Mouse (Mus musculus) hindbrain, embryonic 15.5 days (tissue): ENCODE measurements around the gene Sema6d. TPM values are rescaled to one million over a fixed set of nuclear protein-coding genes. Genes with fewer than 3 reads are reported as not detected.

Source experiments
- ATAC-seq: fragments of 200-750 bp; cut with Nextera tagmentation; 2 replicates; pipeline ENCODE4 v1.8.0; 2017; ENCODE audit warnings: low read depth, moderate number of reproducible peaks, moderate TSS enrichment; ENCODE audit not compliant: low FRiP score
- H3K27ac ChIP-seq: fragments of 300-500 bp; sonication (generic); replicated peaks from 2 replicates; pipeline ENCODE4 v1.5.1; 2015; ENCODE audit warnings: mild to moderate bottlenecking, inconsistent platforms
- H3K27me3 ChIP-seq: fragments of 300-500 bp; sonication (generic); 2 replicates; pipeline ENCODE4 v1.6.1; 2015; ENCODE audit warnings: control low read depth, inconsistent platforms
- H3K36me3 ChIP-seq: fragments of 300-500 bp; sonication (generic); 2 replicates; pipeline ENCODE4 v1.6.1; 2015; ENCODE audit warnings: control low read depth, inconsistent platforms
- H3K4me1 ChIP-seq: fragments of 300-500 bp; sonication (generic); replicated peaks from 2 replicates; pipeline ENCODE4 v1.6.1; 2015; ENCODE audit warnings: control low read depth, inconsistent platforms
- H3K4me2 ChIP-seq: fragments of 300-500 bp; sonication (generic); 2 replicates; pipeline ENCODE4 v1.6.1; 2015; ENCODE audit warnings: moderate library complexity, mild to moderate bottlenecking, inconsistent platforms
- H3K4me3 ChIP-seq: fragments of 300-500 bp; sonication (generic); 2 replicates; pipeline ENCODE4 v1.5.1; 2015; ENCODE audit warnings: mild to moderate bottlenecking, inconsistent platforms
- H3K9ac ChIP-seq: fragments of 300-500 bp; sonication (generic); 2 replicates; pipeline ENCODE4 v1.6.1; 2015; ENCODE audit warnings: inconsistent platforms
- H3K9me3 ChIP-seq: fragments of 300-500 bp; sonication (generic); 2 replicates; pipeline ENCODE4 v1.6.1; 2016; ENCODE audit warnings: control low read depth, inconsistent platforms
- WGBS: fragments of 180-500 bp; shearing (Covaris S2); methylation state at CpG from one replicate; pipeline ENCODE4 v1.1.7; 2015; 5-methylcytosine and 5-hydroxymethylcytosine counted together
- polyA plus RNA-seq: library from polyadenylated mRNA; unstranded; fragments of >200 nt; fragmentation: Nextera tagmentation; extraction: Ambion mirVana; gene quantifications from 2 replicates; pipeline ENCODE4 v1.2.1, GENCODE M21; 2015

Gene Sema6d
- polyA plus RNA-seq, 1 experiment from 2014 or later = 45.3 TPM

GRCm38 (mm10) chr2:124616746-124617145, 527.0 kb downstream of the Sema6d start:
- H3K4me2 ChIP-seq = no peak overlapping the region

GRCm38 (mm10) chr2:124617440-124617839, 527.7 kb downstream of the Sema6d start:
- H3K27ac ChIP-seq = no peak overlapping the region
- H3K4me3 ChIP-seq = no peak overlapping the region
- H3K4me1 ChIP-seq = peaks cover 69% of the 10 kb centered on the region
- peak overlapping the region; percentile 18 for H3K4me2 ChIP-seq
- no peaks in the 10 kb centered on the region for H3K27me3 ChIP-seq
- no peaks in the 10 kb centered on the region for H3K36me3 ChIP-seq
- 59% methylated on average over 9 of the region's 9 CpGs for WGBS
- no peak for ATAC-seq
- H3K9ac ChIP-seq = no peak overlapping the region
- no peaks in the 10 kb centered on the region for H3K9me3 ChIP-seq

More at GRCm38 (mm10) chr2:124616746-124617145, 527.0 kb downstream of the Sema6d start:
- no peak overlapping the region for H3K4me3 ChIP-seq
- H3K27me3 ChIP-seq = no peaks in the 10 kb centered on the region
- ATAC-seq = no peak
- H3K4me1 ChIP-seq = peaks cover 76% of the 10 kb centered on the region
- no peak overlapping the region for H3K9ac ChIP-seq
- H3K27ac ChIP-seq = no peak overlapping the region
- no peaks in the 10 kb centered on the region for H3K36me3 ChIP-seq
- WGBS = 55% methylated on average over 4 of the region's 4 CpGs
- H3K9me3 ChIP-seq = no peaks in the 10 kb centered on the region

DNA sequence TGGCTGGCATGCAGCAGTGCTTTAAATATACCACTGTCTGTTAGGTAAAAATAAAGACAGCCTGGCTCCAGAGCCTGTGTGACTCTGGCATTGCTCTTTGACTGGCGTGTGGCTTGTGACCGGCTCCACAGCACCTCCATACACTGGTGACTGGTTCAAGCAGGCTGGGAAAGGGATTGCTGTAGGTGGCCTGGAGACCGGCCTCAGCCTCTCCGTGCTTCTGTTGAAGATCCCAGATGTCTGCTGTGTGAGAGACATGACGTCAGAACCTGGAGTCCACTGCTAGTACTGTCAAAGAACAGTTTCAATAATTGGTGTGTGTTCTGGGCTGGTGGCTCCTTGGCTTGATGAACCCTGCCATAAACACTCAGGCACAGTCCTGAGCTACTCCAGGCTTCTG, 528.3 kb downstream of the Sema6d start:
- Histone ChIP-seq H3K4me3 (no peak overlapping the region), H3K4me2 (no peak overlapping the region), H3K36me3 (no peaks in the 10 kb centered on the region), H3K9me3 (no peaks in the 10 kb centered on the region), H3K4me1 (peaks cover 62% of the 10 kb centered on the region), H3K9ac (no peak overlapping the region), H3K27ac (no peak overlapping the region), H3K27me3 (no peaks in the 10 kb centered on the region)
- 80% methylated on average over 5 of the region's 5 CpGs for whole genome bisulfite sequencing
- 0 out of 2 replicates have a peak, but pooled peaks have one; percentile 39 for ATAC-seq

- Histone ChIP-seq H3K27ac (no peak overlapping the region), H3K4me2 (no peak overlapping the region), H3K27me3 (no peaks in the 10 kb centered on the region), H3K4me1 (peaks cover 56% of the 10 kb centered on the region), H3K9ac (no peak overlapping the region), H3K36me3 (no peaks in the 10 kb centered on the region), H3K9me3 (no peaks in the 10 kb centered on the region), H3K4me3 (no peak overlapping the region)
- 81% methylated on average over 3 of the region's 3 CpGs for WGBS
- ATAC-seq = no peak
These were observed 528.9 kb downstream of the Sema6d start for GRCm38 (mm10) chr2:124618526-124619219.

DNA sequence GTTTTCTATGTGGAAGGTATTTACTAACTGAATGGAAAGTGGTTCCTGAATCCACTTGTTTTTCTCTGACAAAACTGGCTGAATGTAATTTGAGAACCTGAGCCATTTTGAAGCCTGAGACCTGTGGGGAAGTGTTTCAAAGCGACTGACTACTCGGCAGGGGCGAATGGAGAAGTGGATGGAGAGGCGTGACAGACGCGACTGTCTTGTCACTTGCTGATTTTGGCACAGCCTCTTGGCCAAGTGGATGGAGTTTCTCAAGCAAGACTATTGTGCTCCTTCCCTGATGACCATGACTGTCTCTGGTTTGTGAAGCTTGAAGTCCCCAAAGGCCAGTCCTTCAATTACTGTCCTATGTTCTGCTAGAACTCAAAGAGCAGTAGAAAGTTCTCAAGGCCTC, 530.7 kb downstream of the Sema6d start:
- 71% methylated on average over 6 of the region's 6 CpGs for WGBS
- Histone ChIP-seq H3K4me2 (no peak overlapping the region), H3K9ac (no peak overlapping the region), H3K4me1 (peaks cover 39% of the 10 kb centered on the region), H3K27ac (no peak overlapping the region), H3K9me3 (no peaks in the 10 kb centered on the region), H3K27me3 (no peaks in the 10 kb centered on the region), H3K36me3 (no peaks in the 10 kb centered on the region), H3K4me3 (no peak overlapping the region)
- no peak for ATAC-seq

DNA sequence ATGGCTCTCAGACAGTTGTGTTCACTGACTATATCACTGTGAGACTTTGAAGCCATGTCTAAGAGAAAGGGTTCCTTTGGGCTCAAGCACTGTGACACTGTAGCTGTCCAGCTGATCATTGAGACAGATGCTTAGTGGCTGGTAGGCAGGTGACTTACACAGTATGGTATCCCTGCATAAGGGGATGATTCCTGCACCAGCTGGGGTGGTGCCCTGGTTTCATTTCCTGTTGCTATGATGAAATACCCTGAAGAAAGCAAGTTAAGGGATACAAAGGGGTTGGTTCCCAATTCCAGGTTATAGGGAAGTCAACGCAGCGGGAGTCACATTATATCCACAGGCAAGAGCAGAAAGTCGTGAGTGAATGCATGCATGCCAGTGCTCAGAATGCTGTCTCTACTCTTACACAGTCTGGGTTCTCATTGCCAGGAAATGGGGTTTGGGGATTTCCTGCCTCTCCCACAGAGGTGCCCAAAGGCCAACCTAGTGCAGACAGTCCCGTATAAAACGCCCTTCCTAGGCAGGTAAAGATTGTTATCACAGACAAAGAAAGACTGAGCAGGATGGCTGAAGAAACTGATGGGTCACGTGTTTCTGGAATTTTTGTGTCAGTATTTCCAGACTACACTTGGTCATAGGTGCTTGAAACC, 532.3 kb downstream of the Sema6d start:
- 88% methylated on average over 6 of the region's 6 CpGs for WGBS
- Histone ChIP-seq H3K9me3 (no peaks in the 10 kb centered on the region), H3K4me2 (no peak overlapping the region), H3K4me3 (no peak overlapping the region), H3K4me1 (peaks cover 23% of the 10 kb centered on the region), H3K36me3 (no peaks in the 10 kb centered on the region), H3K27me3 (no peaks in the 10 kb centered on the region), H3K27ac (no peak overlapping the region), H3K9ac (no peak overlapping the region)
- ATAC-seq = no peak

DNA sequence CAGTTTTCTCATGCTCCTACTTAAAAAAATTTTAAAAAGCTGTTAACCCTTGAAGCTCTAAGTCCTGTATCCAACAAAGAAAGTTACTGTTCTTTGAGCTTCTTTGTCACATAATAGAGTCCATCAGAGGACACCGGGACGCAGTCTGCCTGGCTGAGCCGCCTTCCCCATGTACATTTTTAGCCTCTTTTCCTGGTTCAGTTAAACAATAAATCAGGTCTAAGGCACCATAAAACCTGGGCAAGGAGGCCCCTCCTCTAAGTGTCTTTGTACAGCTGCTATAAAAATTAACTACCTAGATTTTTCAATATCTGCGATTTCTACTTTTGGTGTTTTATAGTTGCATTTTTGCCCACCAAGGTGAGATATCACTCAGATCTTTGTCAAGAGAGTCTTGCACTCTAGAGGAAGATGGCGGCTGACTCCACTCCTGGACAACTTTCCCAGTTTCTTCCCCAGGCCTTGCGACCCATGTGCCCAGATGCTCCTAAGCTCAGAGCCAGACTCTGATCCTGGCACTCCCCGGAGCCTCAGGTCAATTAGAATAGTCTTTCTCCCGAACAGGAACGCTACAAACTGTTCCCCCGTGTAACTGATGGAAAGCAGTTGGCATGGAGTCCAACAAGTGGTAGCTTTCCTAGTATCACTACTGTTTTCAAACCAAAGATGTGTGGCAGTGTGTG, 534.6 kb downstream of the Sema6d start:
- Histone ChIP-seq H3K9ac (no peak overlapping the region), H3K9me3 (no peaks in the 10 kb centered on the region), H3K36me3 (no peaks in the 10 kb centered on the region), H3K4me1 (peaks cover 3% of the 10 kb centered on the region; the same call in 1 of the 2 replicates), H3K4me2 (no peak overlapping the region), H3K4me3 (no peak overlapping the region), H3K27me3 (no peaks in the 10 kb centered on the region), H3K27ac (no peak overlapping the region)
- 82% methylated on average over 10 of the region's 10 CpGs for WGBS
- no peak for ATAC-seq

GRCm38 (mm10) chr2:124626425-124626824, 536.7 kb downstream of the Sema6d start:
- Histone ChIP-seq H3K27me3 (no peaks in the 10 kb centered on the region), H3K9ac (no peak overlapping the region), H3K27ac (no peak overlapping the region), H3K4me2 (no peak overlapping the region), H3K36me3 (no peaks in the 10 kb centered on the region), H3K4me3 (no peak overlapping the region), H3K9me3 (no peaks in the 10 kb centered on the region), H3K4me1 (0 out of 2 replicates have a peak, but pooled peaks cover under 1% of the 10 kb centered on the region)
- ATAC-seq = no peak
- WGBS = 73% methylated on average over 7 of the region's 7 CpGs

GRCm38 (mm10) chr2:124627664-124628063, 537.9 kb downstream of the Sema6d start:
- WGBS = 48% methylated on average over 5 of the region's 5 CpGs
- no peak overlapping the region for H3K4me3 ChIP-seq
- no peak for ATAC-seq

DNA sequence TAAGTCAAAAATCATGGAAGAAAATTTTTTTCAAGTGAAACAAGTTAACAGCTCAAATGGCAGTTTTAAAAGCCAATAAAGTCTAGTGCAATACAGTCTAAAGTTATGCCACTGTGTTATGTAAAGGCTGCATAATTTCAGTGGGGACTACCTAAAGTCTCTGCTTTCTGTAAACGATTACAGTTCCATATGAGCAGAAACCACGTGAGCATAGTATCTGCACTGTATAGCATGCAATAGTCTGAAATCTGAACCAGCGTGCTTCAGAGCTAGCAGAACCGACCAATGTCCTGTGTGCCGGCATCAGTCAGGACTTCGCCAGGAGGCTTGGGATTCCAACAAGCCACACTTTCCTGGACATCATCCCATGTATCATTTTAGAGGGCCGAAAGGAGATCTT, 538.9 kb downstream of the Sema6d start:
- H3K27ac ChIP-seq = no peak overlapping the region
- no peak overlapping the region for H3K9ac ChIP-seq
- no peaks in the 10 kb centered on the region for H3K27me3 ChIP-seq
- 0 out of 2 replicates have a peak, but pooled peaks cover 6% of the 10 kb centered on the region for H3K4me1 ChIP-seq
- ATAC-seq = no peak
- no peaks in the 10 kb centered on the region for H3K36me3 ChIP-seq
- H3K4me3 ChIP-seq = no peak overlapping the region
- no peaks in the 10 kb centered on the region for H3K9me3 ChIP-seq
- no peak overlapping the region for H3K4me2 ChIP-seq
- 91% methylated on average over 7 of the region's 7 CpGs for WGBS

More at GRCm38 (mm10) chr2:124627664-124628063, 537.9 kb downstream of the Sema6d start:
- H3K27me3 ChIP-seq = no peaks in the 10 kb centered on the region
- H3K4me1 ChIP-seq = no peaks in the 10 kb centered on the region
- H3K9ac ChIP-seq = no peak overlapping the region
- no peaks in the 10 kb centered on the region for H3K9me3 ChIP-seq
- H3K4me2 ChIP-seq = no peak overlapping the region
- H3K27ac ChIP-seq = no peak overlapping the region
- no peaks in the 10 kb centered on the region for H3K36me3 ChIP-seq

DNA sequence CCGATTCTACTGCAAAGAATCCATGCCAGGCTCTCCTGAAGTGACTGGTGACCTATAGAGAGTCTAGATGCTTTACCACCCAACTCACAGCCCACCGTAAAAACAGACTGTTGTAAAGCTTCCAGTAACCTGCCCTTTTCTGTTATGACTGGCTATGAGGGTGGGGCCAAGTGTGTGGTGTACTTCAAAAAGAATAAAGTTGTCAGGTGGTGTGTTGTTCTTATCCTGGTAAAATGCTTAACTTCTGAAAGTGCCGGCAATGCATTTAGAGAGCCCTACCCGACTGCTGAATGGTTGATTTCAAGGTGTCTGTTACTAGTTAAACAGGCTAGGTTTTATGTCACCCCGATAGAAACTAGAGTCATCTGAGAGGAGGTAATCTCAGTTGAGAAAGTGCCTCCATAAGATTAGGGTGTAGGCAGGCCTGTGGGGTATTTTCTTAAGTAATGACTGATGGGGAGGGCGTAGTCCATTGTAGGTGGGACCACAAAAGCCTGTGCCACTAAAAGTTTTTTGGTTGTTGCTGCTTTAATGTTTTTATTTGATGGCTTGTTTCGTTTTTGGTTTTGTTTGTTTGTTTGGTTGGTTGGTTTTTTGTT, 544.7 kb downstream of the Sema6d start:
- Histone ChIP-seq H3K27ac (no peak overlapping the region), H3K4me1 (peaks cover 39% of the 10 kb centered on the region), H3K27me3 (no peaks in the 10 kb centered on the region), H3K4me3 (no peak overlapping the region), H3K9me3 (no peaks in the 10 kb centered on the region), H3K9ac (no peak overlapping the region), H3K36me3 (no peaks in the 10 kb centered on the region), H3K4me2 (no peak overlapping the region)
- WGBS = 89% methylated on average over 7 of the region's 7 CpGs
- ATAC-seq = no peak
